Mouse (Mus musculus) olfactory bulb, adult 2 months (tissue): ENCODE measurements around the gene Phxr2.

Experiments used
- CTCF ChIP-seq: fragments of 200-500 bp; IDR thresholded peaks from 2 replicates; pipeline ENCODE4 v1.5.1; 2012; ENCODE audit warnings: low read depth, mild to moderate bottlenecking, low read length, moderate library complexity; ENCODE audit not compliant: insufficient read depth
- POLR2A ChIP-seq: fragments of 200-500 bp; IDR thresholded peaks from 2 replicates; pipeline ENCODE4 v1.6.1; 2012; ENCODE audit warnings: mild to moderate bottlenecking, low read depth, low read length, moderate library complexity; ENCODE audit not compliant: insufficient read depth

GRCm38 (mm10) chr10:99172906-99173507 lies 46.9 kb upstream of the Phxr2 start:
- TF ChIP-seq CTCF (no peak), POLR2A (no peak)
